In the genomic region with DNA sequence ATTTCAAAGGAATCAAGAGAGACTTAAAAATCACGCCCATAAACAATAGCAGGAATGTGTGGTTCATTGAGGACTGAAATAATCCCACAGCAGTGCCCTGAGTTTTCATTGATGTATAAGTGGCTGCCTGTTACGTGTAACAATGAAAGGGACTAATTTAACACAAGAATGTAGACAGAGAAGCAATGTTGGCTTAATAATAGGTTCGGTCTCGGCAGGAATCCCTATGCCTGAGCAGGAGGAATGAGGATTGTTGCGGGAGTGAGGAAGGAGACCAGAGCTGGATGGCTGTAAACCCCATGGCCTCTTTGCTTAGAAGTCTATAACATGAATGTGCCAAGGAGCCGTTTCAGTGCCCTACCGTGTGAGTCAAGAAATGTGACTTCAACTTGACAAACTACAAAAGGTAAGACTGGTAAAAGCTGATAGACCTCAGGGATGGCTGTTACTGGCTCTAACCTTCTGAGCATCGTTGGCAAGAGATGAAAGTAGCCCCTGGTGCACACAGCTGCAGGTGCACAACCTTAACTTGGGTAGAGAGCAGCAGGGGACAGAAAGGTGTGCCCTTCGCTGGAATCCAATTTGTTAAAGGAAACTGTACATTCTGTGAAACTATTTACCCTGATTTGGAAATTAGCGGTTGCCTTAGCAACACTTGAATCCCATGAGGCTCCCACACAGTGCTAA, we compare ENCODE assay signal across 20 mouse cellular contexts.
DNase-seq lines count a peak whose midpoint lies in the region; ATAC-seq and TF ChIP-seq lines count a peak whose summit lies in the region.
"Had no signal": no experiment of that assay in that cellular context is flagged by ENCODE, and none has a peak within 500 bp of the region (broad histone marks: within the 10 kb centered on the region; RNA-seq: fewer than 3 reads in every experiment).

No protein-coding gene starts in this region.

- no peak overlapping the region for H3K4me3 ChIP-seq in forebrain, embryonic 13.5 days
- no peak overlapping the region for H3K4me3 ChIP-seq in midbrain, embryonic 11.5 days (ENCODE audit: low read depth, low read length)
- H3K4me3 ChIP-seq: heart, embryonic 10.5 days; hindbrain, embryonic 15.5 days; liver, embryonic 15.5 days; myocyte had no signal

- intact Hi-C loops in left cerebral cortex, postnatal 25 days (cut with DNase I) = no loop called here

- DNase-seq in Muller cell, postnatal 12 days (ENCODE audit: inconsistent ontology term) = peak; percentile 68
- DNase-seq in brain, embryonic 14.5 days (ENCODE audit: low read depth) = peak; percentile 79
- DNase-seq in midbrain, embryonic 11.5 days (ENCODE audit: low spot score, missing footprints) = peak; percentile 84
- DNase-seq in left cerebral cortex, postnatal 25 days (ENCODE audit: low spot score in 2 of 2) = no peak
- DNase-seq in thymus, postnatal 0 days (ENCODE audit: low spot score) = no peak
- DNase-seq in thymus, postnatal 25 days = no peak
- no peak for DNase-seq in spleen, postnatal 36 days (ENCODE audit: low spot score in 2 of 2)
- DNase-seq: adrenal gland, adult 2 months; cerebellum, adult 11 months; gastrocnemius, postnatal 36 days; heart, postnatal 14 days; thymus, postnatal 36 days had no signal

- no peak overlapping the region for H3K9ac ChIP-seq in forebrain, embryonic 13.5 days
- no peak overlapping the region for H3K9ac ChIP-seq in midbrain, embryonic 11.5 days (ENCODE audit: low read length)
- H3K9ac ChIP-seq: hindbrain, embryonic 15.5 days; liver, embryonic 15.5 days had no signal

- ATAC-seq in forebrain, embryonic 13.5 days = peak; percentile 84
- ATAC-seq in midbrain, embryonic 11.5 days (ENCODE audit: low FRiP score) = peak; percentile 54; the same call in 1 of the 2 replicates
- ATAC-seq: intestine, postnatal 0 days; lung, postnatal 0 days had no signal

- no peaks in the 10 kb centered on the region for H3K9me3 ChIP-seq in forebrain, embryonic 13.5 days (replicated peaks)
- no peaks in the 10 kb centered on the region for H3K9me3 ChIP-seq in midbrain, embryonic 11.5 days (ENCODE audit: control insufficient read depth, low read length)
- H3K9me3 ChIP-seq: heart, embryonic 10.5 days; hindbrain, embryonic 15.5 days; liver, embryonic 15.5 days had no signal

- H3K4me1 ChIP-seq in forebrain, embryonic 13.5 days = peaks cover 11% of the 10 kb centered on the region
- no peaks in the 10 kb centered on the region; the same call in 1 of the 2 replicates for H3K4me1 ChIP-seq in midbrain, embryonic 11.5 days (ENCODE audit: control insufficient read depth, insufficient read depth, low read length)
- H3K4me1 ChIP-seq: heart, embryonic 10.5 days; hindbrain, embryonic 15.5 days; liver, embryonic 15.5 days had no signal

- 15% methylated on average over 10 of the region's 10 CpGs for WGBS in forebrain, embryonic 13.5 days
- WGBS in midbrain, embryonic 11.5 days = 40% methylated on average over 10 of the region's 10 CpGs

- no peak overlapping the region for H3K4me2 ChIP-seq in forebrain, embryonic 13.5 days
- no peak overlapping the region for H3K4me2 ChIP-seq in midbrain, embryonic 11.5 days
- H3K4me2 ChIP-seq: hindbrain, embryonic 15.5 days; liver, embryonic 15.5 days had no signal

- H3K27ac ChIP-seq in forebrain, embryonic 13.5 days = no peak overlapping the region
- no peak overlapping the region for H3K27ac ChIP-seq in midbrain, embryonic 11.5 days (ENCODE audit: low read depth, low read length)
- H3K27ac ChIP-seq: heart, embryonic 10.5 days; hindbrain, embryonic 15.5 days; kidney, postnatal 0 days; liver, embryonic 15.5 days had no signal

- H3K27me3 ChIP-seq in forebrain, embryonic 13.5 days = no peaks in the 10 kb centered on the region
- H3K27me3 ChIP-seq in midbrain, embryonic 11.5 days (ENCODE audit: control insufficient read depth, insufficient read depth, low read length) = no peaks in the 10 kb centered on the region
- H3K27me3 ChIP-seq: hindbrain, embryonic 15.5 days; liver, embryonic 15.5 days had no signal

- TF ChIP-seq CTCF in brain, embryonic 14.5 days (IDR thresholded peaks at IDR 0.05; ENCODE audit: borderline replicate concordance, extremely low read depth, insufficient read depth, insufficient read length) = no peak

- TF ChIP-seq POLR2A in brain, embryonic 14.5 days (IDR thresholded peaks at IDR 0.05; ENCODE audit: borderline replicate concordance, extremely low read depth, insufficient read depth, insufficient read length, poor library complexity, severe bottlenecking) = no peak

- no peaks in the 10 kb centered on the region for H3K36me3 ChIP-seq in forebrain, embryonic 13.5 days (ENCODE audit: poor library complexity, severe bottlenecking)
- no peaks in the 10 kb centered on the region for H3K36me3 ChIP-seq in midbrain, embryonic 11.5 days (ENCODE audit: control insufficient read depth, insufficient read depth, low read length)
- H3K36me3 ChIP-seq: heart, embryonic 10.5 days; hindbrain, embryonic 15.5 days; liver, embryonic 15.5 days had no signal

Comparison
In these comparisons a context has a peak if more than half of its experiments do, and no peak if none do; other contexts are left out.
1. DNase-seq: peak in Muller cell, postnatal 12 days (single experiment), brain, embryonic 14.5 days (single experiment) and midbrain, embryonic 11.5 days (single experiment); none in left cerebral cortex, postnatal 25 days (0 of 2), thymus, postnatal 0 days (single experiment), thymus, postnatal 25 days (single experiment) and spleen, postnatal 36 days (0 of 2).